Mouse (Mus musculus) forebrain, embryonic 12.5 days (tissue): ENCODE data around the gene Stom. TPM values are rescaled to one million over a fixed set of nuclear protein-coding genes. Genes with fewer than 3 reads are reported as not detected.

Experiments
- ATAC-seq: fragments of 200-750 bp; cut with Nextera tagmentation; 2 replicates; pipeline ENCODE4 v1.8.0; 2017; ENCODE audit warnings: moderate TSS enrichment; ENCODE audit not compliant: low FRiP score
- H3K27ac ChIP-seq: fragments of 300-500 bp; sonication (generic); 2 replicates; pipeline ENCODE4 v1.5.1; 2016; ENCODE audit warnings: mild to moderate bottlenecking
- H3K27me3 ChIP-seq: fragments of 300-500 bp; sonication (generic); 2 replicates; pipeline ENCODE4 v1.6.1; 2016; ENCODE audit warnings: mild to moderate bottlenecking
- H3K36me3 ChIP-seq: fragments of 300-500 bp; sonication (generic); replicated peaks from 2 replicates; pipeline ENCODE4 v1.6.1; 2016; ENCODE audit warnings: mild to moderate bottlenecking
- H3K4me1 ChIP-seq: fragments of 300-500 bp; sonication (generic); 2 replicates; pipeline ENCODE4 v1.6.1; 2016
- H3K4me2 ChIP-seq: fragments of 300-500 bp; sonication (generic); 2 replicates; pipeline ENCODE4 v1.6.1; 2016; ENCODE audit warnings: mild to moderate bottlenecking, moderate library complexity
- H3K4me3 ChIP-seq: fragments of 300-500 bp; sonication (generic); replicated peaks from 2 replicates; pipeline ENCODE4 v1.5.1; 2016; ENCODE audit warnings: mild to moderate bottlenecking
- H3K9ac ChIP-seq: fragments of 300-500 bp; sonication (generic); 2 replicates; pipeline ENCODE4 v1.6.1; 2016; ENCODE audit warnings: mild to moderate bottlenecking
- H3K9me3 ChIP-seq: fragments of 300-500 bp; sonication (generic); 2 replicates; pipeline ENCODE4 v1.6.1; 2016
- WGBS: fragments of 180-500 bp; shearing (Covaris S2); methylation state at CpG from one replicate; pipeline ENCODE4 v1.1.7; 2016; 5-methylcytosine and 5-hydroxymethylcytosine counted together
- polyA plus RNA-seq: library from polyadenylated mRNA; unstranded; fragments of >200 nt; fragmentation: Nextera tagmentation; extraction: Ambion mirVana; gene quantifications from 2 replicates; pipeline ENCODE4 v1.2.1, GENCODE M21; 2016

Gene Stom
- polyA plus RNA-seq, 1 experiment from 2014 or later = 11.0 TPM

GRCm38 (mm10) chr2:35285209-35285608, 51.6 kb downstream of the Stom start:
- Histone ChIP-seq H3K36me3 (no peaks in the 10 kb centered on the region), H3K4me1 (peaks cover 8% of the 10 kb centered on the region), H3K27ac (no peak overlapping the region), H3K9me3 (no peaks in the 10 kb centered on the region), H3K9ac (no peak overlapping the region), H3K4me3 (no peak overlapping the region), H3K27me3 (peaks cover 43% of the 10 kb centered on the region), H3K4me2 (no peak overlapping the region)
- WGBS = 80% methylated on average over 5 of the region's 5 CpGs
- ATAC-seq = no peak

- peaks cover 8% of the 10 kb centered on the region for H3K4me1 ChIP-seq
- H3K4me2 ChIP-seq = no peak overlapping the region
- ATAC-seq = no peak
- whole genome bisulfite sequencing = 91% methylated on average over 4 of the region's 4 CpGs
- H3K9me3 ChIP-seq = no peaks in the 10 kb centered on the region
- peaks cover 48% of the 10 kb centered on the region for H3K27me3 ChIP-seq
- no peaks in the 10 kb centered on the region for H3K36me3 ChIP-seq
- H3K9ac ChIP-seq = no peak overlapping the region
- no peak overlapping the region for H3K4me3 ChIP-seq
- no peak overlapping the region for H3K27ac ChIP-seq
Measured at GRCm38 (mm10) chr2:35283997-35284396, 52.8 kb downstream of the Stom start.

DNA sequence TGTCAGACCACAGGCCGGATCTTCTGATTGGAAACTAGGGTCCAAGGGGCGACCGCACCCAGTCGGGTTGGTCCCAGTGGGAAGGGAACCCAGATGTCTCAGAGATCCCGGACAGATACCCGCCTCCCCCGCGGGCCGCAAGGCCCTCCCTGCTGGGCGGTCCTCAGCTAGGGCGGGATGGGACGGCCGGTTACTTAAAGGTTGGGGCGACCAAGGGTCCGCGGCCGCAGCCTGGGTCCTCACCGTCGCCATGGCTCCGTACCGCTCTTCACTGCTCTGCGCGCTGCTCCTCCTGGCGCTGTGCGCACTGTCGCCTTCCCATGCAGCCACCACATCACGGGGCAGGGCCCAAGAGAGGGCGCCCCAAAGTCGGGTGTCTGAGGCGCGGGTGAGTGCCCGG, 54.6 kb downstream of the Stom start:
- no peak overlapping the region for H3K27ac ChIP-seq
- H3K9me3 ChIP-seq = no peaks in the 10 kb centered on the region
- peak overlapping the region; percentile 45 for H3K9ac ChIP-seq
- peaks cover 47% of the 10 kb centered on the region for H3K27me3 ChIP-seq
- 0 out of 2 replicates have a peak, but pooled peaks have one; percentile 33 for ATAC-seq
- H3K36me3 ChIP-seq = no peaks in the 10 kb centered on the region
- H3K4me3 ChIP-seq = peak overlapping the region; percentile 32
- peak overlapping the region; percentile 53 for H3K4me2 ChIP-seq
- WGBS = 2% methylated on average over 32 of the region's 32 CpGs
- peaks cover 8% of the 10 kb centered on the region for H3K4me1 ChIP-seq

- Histone ChIP-seq H3K36me3 (no peaks in the 10 kb centered on the region), H3K27ac (no peak overlapping the region), H3K4me2 (no peak overlapping the region), H3K9me3 (no peaks in the 10 kb centered on the region), H3K27me3 (peaks cover 46% of the 10 kb centered on the region), H3K4me3 (no peak overlapping the region), H3K9ac (no peak overlapping the region), H3K4me1 (peaks cover 8% of the 10 kb centered on the region)
- ATAC-seq = no peak
- 74% methylated on average over 3 of the region's 3 CpGs for WGBS
Measured at GRCm38 (mm10) chr2:35280001-35280400, 56.8 kb downstream of the Stom start.

GRCm38 (mm10) chr2:35278371-35279210, 58.2 kb downstream of the Stom start:
- 83% methylated on average over 6 of the region's 7 CpGs for WGBS
- H3K36me3 ChIP-seq = no peaks in the 10 kb centered on the region
- peaks cover 8% of the 10 kb centered on the region for H3K4me1 ChIP-seq
- H3K9ac ChIP-seq = no peak overlapping the region
- H3K27me3 ChIP-seq = peaks cover 35% of the 10 kb centered on the region
- H3K9me3 ChIP-seq = no peaks in the 10 kb centered on the region
- no peak overlapping the region for H3K4me3 ChIP-seq
- no peak overlapping the region for H3K4me2 ChIP-seq
- ATAC-seq = no peak
- no peak overlapping the region for H3K27ac ChIP-seq

- WGBS = 78% methylated on average over 3 of the region's 3 CpGs
- H3K27ac ChIP-seq = no peak overlapping the region
- H3K36me3 ChIP-seq = no peaks in the 10 kb centered on the region
- no peak for ATAC-seq
- no peak overlapping the region for H3K9ac ChIP-seq
- no peak overlapping the region for H3K4me2 ChIP-seq
- peaks cover 26% of the 10 kb centered on the region for H3K27me3 ChIP-seq
- H3K9me3 ChIP-seq = no peaks in the 10 kb centered on the region
- H3K4me1 ChIP-seq = peaks cover 7% of the 10 kb centered on the region
- no peak overlapping the region for H3K4me3 ChIP-seq
Measured at GRCm38 (mm10) chr2:35277686-35278085, 59.1 kb downstream of the Stom start.

DNA sequence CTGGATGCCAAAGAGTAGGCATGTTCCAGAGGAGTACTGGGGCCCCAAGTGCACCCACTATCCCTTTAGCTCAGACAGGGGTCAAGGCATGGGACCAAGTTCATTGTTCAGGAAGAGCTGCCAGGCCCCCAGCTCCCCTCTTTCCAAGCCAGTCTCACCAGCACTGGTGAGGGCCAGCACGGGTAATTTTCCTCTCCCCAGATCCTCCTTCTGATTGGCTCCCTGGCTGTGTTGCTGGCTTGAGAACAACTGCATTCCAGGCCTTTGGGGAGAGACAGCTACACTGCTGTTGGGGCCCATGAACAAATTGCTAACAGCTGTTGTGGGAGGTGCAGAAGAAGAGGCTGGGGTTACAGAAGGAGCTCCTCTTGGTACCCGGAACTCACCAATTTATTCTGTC, 63.2 kb downstream of the Stom start:
- ATAC-seq = no peak
- H3K9me3 ChIP-seq = no peaks in the 10 kb centered on the region
- H3K27me3 ChIP-seq = peaks cover 6% of the 10 kb centered on the region; the same call in 1 of the 2 replicates
- peaks cover 6% of the 10 kb centered on the region for H3K4me1 ChIP-seq
- H3K36me3 ChIP-seq = no peaks in the 10 kb centered on the region
- no peak overlapping the region for H3K27ac ChIP-seq
- no peak overlapping the region for H3K9ac ChIP-seq
- H3K4me3 ChIP-seq = no peak overlapping the region
- WGBS = 47% methylated on average over 2 of the region's 2 CpGs
- no peak overlapping the region for H3K4me2 ChIP-seq

DNA sequence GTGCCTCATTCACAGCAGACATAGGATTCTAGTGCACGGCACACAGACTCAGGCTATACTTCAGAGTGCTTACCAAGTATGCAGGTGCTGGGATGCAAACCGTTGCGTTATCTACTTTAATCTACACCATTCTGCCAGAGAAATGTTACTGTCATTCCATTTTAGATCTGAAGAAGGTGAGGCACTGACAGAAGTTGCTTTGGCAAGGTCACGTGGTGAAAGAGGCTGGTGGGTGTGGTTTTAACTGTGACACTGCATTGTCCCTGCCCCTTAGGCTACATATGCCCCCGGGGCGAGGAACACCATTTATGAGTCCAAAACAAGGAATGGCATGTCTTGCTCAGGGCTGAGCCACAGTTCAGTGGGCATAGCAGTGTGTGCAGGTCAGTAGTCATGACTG, 63.9 kb downstream of the Stom start:
- ATAC-seq = no peak
- no peak overlapping the region for H3K9ac ChIP-seq
- peaks cover 6% of the 10 kb centered on the region for H3K4me1 ChIP-seq
- H3K27me3 ChIP-seq = peaks cover 6% of the 10 kb centered on the region; the same call in 1 of the 2 replicates
- 87% methylated on average over 6 of the region's 6 CpGs for WGBS
- no peak overlapping the region for H3K4me2 ChIP-seq
- H3K9me3 ChIP-seq = no peaks in the 10 kb centered on the region
- no peak overlapping the region for H3K4me3 ChIP-seq
- no peaks in the 10 kb centered on the region for H3K36me3 ChIP-seq
- H3K27ac ChIP-seq = no peak overlapping the region

GRCm38 (mm10) chr2:35271817-35272216, 65.0 kb downstream of the Stom start:
- Histone ChIP-seq H3K36me3 (no peaks in the 10 kb centered on the region), H3K9me3 (no peaks in the 10 kb centered on the region), H3K27me3 (peaks cover 6% of the 10 kb centered on the region; the same call in 1 of the 2 replicates), H3K4me3 (no peak overlapping the region), H3K4me1 (peaks cover 6% of the 10 kb centered on the region), H3K4me2 (no peak overlapping the region), H3K27ac (no peak overlapping the region), H3K9ac (no peak overlapping the region)
- no peak for ATAC-seq
- 80% methylated on average over 2 of the region's 2 CpGs for WGBS

GRCm38 (mm10) chr2:35270531-35270984, 66.2 kb downstream of the Stom start:
- H3K9me3 ChIP-seq = no peaks in the 10 kb centered on the region
- no peaks in the 10 kb centered on the region for H3K36me3 ChIP-seq
- ATAC-seq = peak; percentile 55; the same call in 1 of the 2 replicates
- H3K4me2 ChIP-seq = peak overlapping the region; percentile 31
- no peak overlapping the region for H3K4me3 ChIP-seq
- peaks cover 6% of the 10 kb centered on the region for H3K4me1 ChIP-seq
- WGBS = 10% methylated on average over 10 of the region's 10 CpGs
- no peak overlapping the region for H3K9ac ChIP-seq
- no peak overlapping the region for H3K27ac ChIP-seq
- H3K27me3 ChIP-seq = peaks cover 6% of the 10 kb centered on the region; the same call in 1 of the 2 replicates

DNA sequence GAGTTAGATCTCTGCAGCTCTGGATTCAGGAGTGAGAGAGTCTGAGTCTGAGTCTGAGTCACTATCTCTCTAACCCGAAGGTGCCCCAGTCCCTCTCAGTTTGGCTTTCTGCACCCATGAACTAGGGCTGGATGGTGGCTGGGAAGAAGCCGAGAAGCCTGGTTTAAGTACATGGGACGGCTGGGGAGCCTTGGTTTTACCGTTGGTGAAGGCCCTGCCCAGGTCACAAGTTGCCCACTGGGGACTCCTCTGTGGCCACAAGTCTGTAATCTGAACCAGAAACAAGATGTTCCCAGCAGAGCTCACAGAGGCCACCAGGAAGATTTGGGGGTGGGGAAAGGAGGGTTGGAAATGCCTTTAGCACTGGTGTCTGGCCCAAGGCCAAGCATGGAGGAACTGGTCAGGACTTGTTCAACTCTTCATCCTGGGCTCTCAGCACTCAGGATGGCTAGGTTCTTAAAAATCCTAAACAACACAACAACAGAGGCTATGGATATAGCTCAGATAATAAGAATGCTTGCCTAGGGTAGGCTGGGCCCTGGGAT, 67.0 kb downstream of the Stom start:
- Histone ChIP-seq H3K4me3 (no peak overlapping the region), H3K27ac (no peak overlapping the region), H3K4me1 (peaks cover 6% of the 10 kb centered on the region), H3K36me3 (no peaks in the 10 kb centered on the region), H3K9ac (no peak overlapping the region), H3K4me2 (no peak overlapping the region), H3K27me3 (peaks cover 6% of the 10 kb centered on the region; the same call in 1 of the 2 replicates), H3K9me3 (no peaks in the 10 kb centered on the region)
- ATAC-seq = no peak
- 77% methylated on average over 4 of the region's 4 CpGs for WGBS

- Histone ChIP-seq H3K9ac (no peak overlapping the region), H3K4me2 (no peak overlapping the region), H3K4me3 (no peak overlapping the region), H3K9me3 (no peaks in the 10 kb centered on the region), H3K27ac (no peak overlapping the region), H3K4me1 (peaks cover 6% of the 10 kb centered on the region), H3K36me3 (no peaks in the 10 kb centered on the region), H3K27me3 (peaks cover 6% of the 10 kb centered on the region; the same call in 1 of the 2 replicates)
- WGBS = 88% methylated on average over 6 of the region's 6 CpGs
- ATAC-seq = no peak
Measured at GRCm38 (mm10) chr2:35269136-35269535, 67.6 kb downstream of the Stom start.
